Mouse (Mus musculus): ENCODE results near the gene Tulp2. TPM values are rescaled to one million over a fixed set of nuclear protein-coding genes. Genes with fewer than 3 reads are reported as not detected.
A peak's percentile ranks its signal among the peaks of the same experiment; 100 is the strongest.
"Not testable (repeated sequence)": the region's sequence is repeated elsewhere in the genome, so short reads cannot be mapped to it uniquely, and the experiment has no call there.

Tulp2 gene
- polyA plus RNA-seq, 1 experiment from 2014 or later: 0.22 TPM

DNA sequence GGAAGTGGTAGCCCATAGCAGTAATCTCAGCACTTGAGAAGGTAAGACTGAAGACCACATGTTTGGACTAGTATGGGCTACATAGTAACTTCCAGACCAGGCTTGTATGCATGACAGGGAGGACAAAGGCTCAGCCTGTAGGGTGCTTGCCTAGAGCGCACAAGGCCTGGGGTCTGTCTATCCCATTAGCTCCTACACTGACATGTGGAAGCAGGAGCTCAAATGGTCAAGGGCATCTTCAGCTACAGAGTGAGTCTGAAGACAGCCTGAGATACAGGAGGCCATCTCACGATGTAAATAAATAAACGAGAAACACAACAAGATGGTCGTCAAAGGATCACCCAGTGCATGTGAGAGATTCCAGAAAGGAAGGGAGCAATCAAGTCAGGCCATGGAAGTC is 19.4 kb upstream of the Tulp2 start:
- 89% methylated on average over 4 of the region's 4 CpGs for WGBS

DNA sequence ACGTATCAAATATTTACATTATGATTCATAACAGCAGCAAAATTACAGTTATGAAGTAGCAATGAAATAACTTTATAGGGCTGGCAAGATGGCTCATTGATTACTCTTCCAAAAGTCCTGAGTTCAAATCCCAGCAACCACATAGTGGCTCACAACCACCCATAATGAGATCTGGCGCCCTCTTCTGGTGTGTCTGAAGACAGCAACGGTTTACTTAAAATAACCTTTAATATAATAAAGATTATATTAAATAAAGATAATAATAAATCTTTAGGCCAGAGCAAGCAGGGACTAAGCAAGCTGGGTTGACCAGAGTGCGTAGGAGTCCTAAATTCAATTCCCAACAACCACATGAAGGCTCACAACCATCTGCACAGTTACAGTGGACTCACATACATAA is 18.8 kb upstream of the Tulp2 start:
- ATAC-seq; H3K4me2 ChIP-seq; H3K27me3 ChIP-seq; H3K9me3 ChIP-seq (replicated peaks); H3K9ac ChIP-seq; H3K27ac ChIP-seq; H3K4me3 ChIP-seq: not testable (repeated sequence)
- 76% methylated on average over 4 of the region's 4 CpGs for WGBS
- Histone ChIP-seq H3K4me1 (peaks cover 40% of the 10 kb centered on the region), H3K36me3 (ENCODE audit: poor library complexity, severe bottlenecking) (peaks cover 53% of the 10 kb centered on the region)

More for the DNA sequence above, 19.4 kb upstream of the Tulp2 start:
- Histone ChIP-seq H3K9me3 (replicated peaks) (no peaks in the 10 kb centered on the region), H3K4me1 (peaks cover 44% of the 10 kb centered on the region), H3K27me3 (no peaks in the 10 kb centered on the region), H3K9ac (no peak overlapping the region), H3K27ac (no peak overlapping the region), H3K4me2 (no peak overlapping the region), H3K4me3 (no peak overlapping the region), H3K36me3 (ENCODE audit: poor library complexity, severe bottlenecking) (peaks cover 58% of the 10 kb centered on the region)
- ATAC-seq: no peak

DNA sequence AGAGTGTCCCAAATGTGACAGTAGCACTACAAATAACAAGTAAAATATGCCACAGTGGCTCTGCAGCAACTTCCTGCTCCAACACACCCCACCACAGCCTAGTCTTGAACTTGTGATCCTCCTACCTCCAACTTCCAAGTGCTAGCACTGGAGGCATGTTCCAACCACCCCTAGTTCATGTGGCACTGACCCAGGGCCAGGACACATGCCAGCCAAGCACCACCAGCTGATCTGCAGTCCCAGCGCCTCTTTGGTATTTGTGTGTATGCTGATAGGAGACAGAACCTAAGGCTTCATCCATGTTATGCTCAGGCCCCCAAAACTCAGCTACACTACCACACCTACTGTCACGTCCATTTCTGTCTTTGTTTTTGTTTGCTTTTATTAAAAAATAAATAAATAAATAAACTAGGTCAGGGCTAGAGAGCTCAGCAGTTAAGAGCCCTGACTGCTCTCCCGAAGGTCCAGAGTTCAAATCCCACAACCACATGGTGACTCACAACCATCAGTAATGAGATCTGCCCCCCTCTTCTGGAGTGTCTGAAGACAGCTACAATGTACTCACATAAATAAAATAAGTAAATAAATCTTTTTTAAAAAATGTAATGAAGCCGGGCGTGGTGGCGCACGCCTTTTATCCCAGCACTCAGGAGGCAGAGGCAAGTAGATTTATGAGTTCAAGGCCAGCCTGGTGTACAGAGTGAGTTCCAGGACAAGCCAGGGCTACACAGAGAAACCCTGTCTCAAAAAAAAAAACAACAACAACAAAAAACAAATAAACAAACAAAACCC is 17.5 kb upstream of the Tulp2 start:
- Histone ChIP-seq H3K9ac (no peak overlapping the region), H3K4me1 (peaks cover 33% of the 10 kb centered on the region), H3K36me3 (ENCODE audit: poor library complexity, severe bottlenecking) (peaks cover 44% of the 10 kb centered on the region), H3K4me2 (no peak overlapping the region), H3K27ac (no peak overlapping the region), H3K27me3 (no peaks in the 10 kb centered on the region), H3K9me3 (replicated peaks) (no peaks in the 10 kb centered on the region), H3K4me3 (no peak overlapping the region)
- WGBS: 98% methylated on average over 7 of the region's 7 CpGs
- no peak for ATAC-seq

DNA sequence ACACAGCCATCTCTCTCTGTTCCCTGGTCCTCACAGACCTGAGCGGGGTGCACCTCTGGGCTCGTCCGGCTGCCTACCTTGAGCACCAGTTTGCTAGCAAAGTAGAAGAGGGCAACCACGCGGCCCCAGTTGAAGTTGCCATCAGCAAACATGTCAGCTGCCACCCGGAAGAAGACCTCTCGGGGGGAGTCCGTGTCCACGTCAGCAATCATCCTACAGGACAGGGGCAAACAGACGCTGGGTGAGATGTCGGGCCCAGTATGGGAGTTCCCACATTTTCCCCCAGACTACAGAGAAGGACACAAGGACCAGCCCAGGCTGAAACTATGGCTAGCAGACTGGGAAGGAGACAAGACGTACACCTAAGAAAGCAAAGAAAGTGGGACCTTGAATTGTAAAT is 16.6 kb upstream of the Tulp2 start:
- 94% methylated on average over 12 of the region's 12 CpGs for WGBS
- H3K4me2 ChIP-seq: peak overlapping the region; percentile 95

DNA sequence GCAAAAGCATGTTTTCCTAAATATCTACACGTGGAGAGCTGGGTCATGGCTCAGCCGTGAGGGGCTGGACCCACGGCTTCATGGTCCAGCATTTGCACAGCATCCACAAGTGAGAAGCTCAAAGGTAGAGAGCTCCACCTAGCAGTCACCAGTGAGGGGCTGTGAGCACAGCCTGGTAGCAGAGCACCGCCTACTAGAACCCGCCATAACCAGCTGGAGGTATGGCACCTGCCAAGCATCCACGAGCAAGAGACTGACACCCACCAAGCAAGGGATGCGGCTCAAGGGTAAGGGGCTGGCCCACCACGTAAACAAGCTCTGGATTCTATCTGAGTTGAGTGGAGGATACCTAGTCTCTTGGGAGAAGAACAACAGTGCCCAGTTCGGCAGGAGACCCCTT is 16.1 kb upstream of the Tulp2 start:
- ATAC-seq: no peak
- Histone ChIP-seq H3K4me3 (peak overlapping the region; percentile 92), H3K4me2 (peak overlapping the region; percentile 95), H3K4me1 (peaks cover 27% of the 10 kb centered on the region), H3K9ac (peak overlapping the region; percentile 95), H3K36me3 (ENCODE audit: poor library complexity, severe bottlenecking) (peaks cover 44% of the 10 kb centered on the region), H3K27ac (no peak overlapping the region), H3K9me3 (replicated peaks) (no peaks in the 10 kb centered on the region), H3K27me3 (no peaks in the 10 kb centered on the region)
- WGBS: 79% methylated on average over 9 of the region's 9 CpGs

More for the DNA sequence above, 16.6 kb upstream of the Tulp2 start:
- H3K9me3 ChIP-seq (replicated peaks): no peaks in the 10 kb centered on the region
- peaks cover 44% of the 10 kb centered on the region for H3K36me3 ChIP-seq (ENCODE audit: poor library complexity, severe bottlenecking)
- H3K4me1 ChIP-seq: peaks cover 31% of the 10 kb centered on the region
- H3K27me3 ChIP-seq: no peaks in the 10 kb centered on the region
- ATAC-seq: no peak
- H3K4me3 ChIP-seq: peak overlapping the region; percentile 92
- H3K27ac ChIP-seq: no peak overlapping the region
- 0 out of 2 replicates have a peak overlapping the region, but pooled peaks have one; percentile 95 for H3K9ac ChIP-seq

DNA sequence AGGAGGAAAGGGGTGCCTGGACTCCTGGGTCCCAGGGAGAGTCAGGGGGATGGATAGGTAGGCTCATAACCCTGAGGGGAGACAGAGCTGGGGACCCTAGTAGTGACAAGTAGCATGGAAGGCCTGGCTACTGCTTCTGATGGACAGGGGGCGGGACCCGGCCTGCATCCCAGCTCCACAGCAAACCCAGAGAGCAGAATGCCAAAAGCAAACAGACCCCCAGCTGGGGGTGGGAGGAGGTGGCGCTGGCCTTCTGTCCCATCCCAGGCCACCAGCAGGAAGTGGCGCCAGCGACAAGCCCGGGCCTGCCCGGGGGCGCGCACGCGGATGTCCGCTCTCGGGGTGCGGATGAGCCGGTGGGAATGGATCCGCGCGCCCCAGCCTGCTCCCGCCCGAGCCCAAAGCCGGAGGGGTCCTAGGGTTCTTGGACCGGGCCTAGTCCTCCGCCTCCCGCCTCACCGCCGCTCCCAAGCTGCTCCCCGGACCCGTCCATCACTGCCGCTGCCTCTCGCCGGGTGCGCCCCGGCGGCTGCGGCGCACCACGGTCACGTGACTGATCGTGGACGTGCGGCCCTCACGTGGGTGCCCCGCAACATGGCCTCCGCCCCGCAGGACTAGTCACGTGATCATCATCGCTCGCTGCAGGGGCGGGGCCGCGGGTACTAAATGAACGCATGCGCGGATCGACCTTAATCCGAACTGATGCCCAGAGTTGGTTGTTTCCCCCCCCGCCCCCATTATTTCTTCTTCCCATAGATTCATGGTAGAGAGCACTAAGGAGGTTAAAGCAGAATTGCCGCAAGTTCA is 15.2 kb upstream of the Tulp2 start, which contains the start of gene Bax:
Gene Bax (minus strand): TSS at position 616 of the 807 bp plus-strand sequence.
- H3K27me3 ChIP-seq: no peaks in the 10 kb centered on the region
- peak within 1 kb of the TSS; percentile 95 for H3K9ac ChIP-seq
- H3K27ac ChIP-seq: peak within 1 kb of the TSS; percentile 69
- peak within 1 kb of the TSS; percentile 95 for H3K4me2 ChIP-seq
- WGBS: under 1% methylated on average over 47 of the region's 58 CpGs
- peak within 1 kb of the TSS; percentile 92 for H3K4me3 ChIP-seq
- peaks cover 21% of the 10 kb centered on the region for H3K4me1 ChIP-seq
- ATAC-seq: peak; percentile 77
- H3K36me3 ChIP-seq (ENCODE audit: poor library complexity, severe bottlenecking): peaks cover 42% of the 10 kb centered on the region
- H3K9me3 ChIP-seq (replicated peaks): no peaks in the 10 kb centered on the region

DNA sequence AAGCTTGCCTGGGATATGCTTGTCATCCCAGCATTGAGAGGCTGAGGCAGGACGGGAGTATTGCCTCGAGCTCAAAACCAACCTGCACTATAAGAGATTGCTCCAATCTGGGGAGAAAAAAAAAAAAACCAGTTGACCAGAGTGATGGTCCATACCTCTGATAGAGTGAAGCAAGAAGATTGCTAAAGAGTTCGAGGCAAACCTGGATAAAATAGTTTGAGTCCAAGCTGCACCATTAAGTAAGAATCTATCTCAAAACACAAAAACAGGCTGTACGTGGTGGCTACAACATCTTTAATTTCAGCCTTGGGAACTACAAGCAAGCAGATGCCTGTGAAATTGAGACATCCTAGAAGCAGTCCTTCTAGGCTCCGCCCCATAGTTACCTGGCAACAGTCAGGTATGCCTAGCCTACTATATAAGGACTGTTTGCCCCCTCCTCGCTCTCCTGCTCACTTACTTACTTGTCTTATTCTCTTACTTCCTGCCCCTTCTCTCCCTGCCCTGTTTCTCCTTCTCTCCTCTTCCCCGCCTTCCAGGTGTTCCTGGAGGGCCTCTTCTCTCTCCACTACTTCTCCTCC is 14.5 kb upstream of the Tulp2 start:
- no peak; the same call in none of the 2 replicates for ATAC-seq
- Histone ChIP-seq H3K9ac (peak overlapping the region; percentile 95; the same call in 1 of the 2 replicates), H3K27me3 (no peaks in the 10 kb centered on the region), H3K36me3 (ENCODE audit: poor library complexity, severe bottlenecking) (peaks cover 35% of the 10 kb centered on the region), H3K27ac (no peak overlapping the region), H3K4me2 (peak overlapping the region; percentile 95), H3K9me3 (replicated peaks) (no peaks in the 10 kb centered on the region), H3K4me1 (peaks cover 21% of the 10 kb centered on the region), H3K4me3 (peak overlapping the region; percentile 92)
- WGBS: 36% methylated on average over 7 of the region's 7 CpGs

DNA sequence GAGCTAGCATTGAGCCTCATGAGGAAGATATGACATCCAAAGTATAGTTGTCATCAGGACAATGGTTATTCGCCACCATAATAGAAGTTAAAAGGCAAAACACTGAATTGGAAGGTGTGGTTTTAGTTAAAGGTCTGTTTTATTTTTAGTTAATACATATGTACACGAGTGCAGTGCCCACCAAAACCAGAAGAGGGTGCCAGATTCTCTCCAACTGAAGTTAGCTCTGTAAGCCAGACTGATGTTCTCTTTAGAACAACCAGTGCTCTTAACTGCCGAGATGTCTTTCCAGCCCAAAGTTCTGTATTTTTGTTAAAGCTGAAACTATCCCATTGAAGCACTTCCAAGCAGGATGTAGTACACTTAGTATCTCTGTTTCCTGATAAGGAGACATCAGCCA is 10.8 kb upstream of the Tulp2 start:
- Histone ChIP-seq H3K4me2 (no peak overlapping the region), H3K4me3 (no peak overlapping the region), H3K36me3 (ENCODE audit: poor library complexity, severe bottlenecking) (no peaks in the 10 kb centered on the region), H3K27me3 (no peaks in the 10 kb centered on the region), H3K27ac (no peak overlapping the region), H3K9me3 (replicated peaks) (no peaks in the 10 kb centered on the region), H3K4me1 (peaks cover 8% of the 10 kb centered on the region), H3K9ac (no peak overlapping the region)
- 8% methylated on average over 3 of the region's 3 CpGs for WGBS
- ATAC-seq: no peak

DNA sequence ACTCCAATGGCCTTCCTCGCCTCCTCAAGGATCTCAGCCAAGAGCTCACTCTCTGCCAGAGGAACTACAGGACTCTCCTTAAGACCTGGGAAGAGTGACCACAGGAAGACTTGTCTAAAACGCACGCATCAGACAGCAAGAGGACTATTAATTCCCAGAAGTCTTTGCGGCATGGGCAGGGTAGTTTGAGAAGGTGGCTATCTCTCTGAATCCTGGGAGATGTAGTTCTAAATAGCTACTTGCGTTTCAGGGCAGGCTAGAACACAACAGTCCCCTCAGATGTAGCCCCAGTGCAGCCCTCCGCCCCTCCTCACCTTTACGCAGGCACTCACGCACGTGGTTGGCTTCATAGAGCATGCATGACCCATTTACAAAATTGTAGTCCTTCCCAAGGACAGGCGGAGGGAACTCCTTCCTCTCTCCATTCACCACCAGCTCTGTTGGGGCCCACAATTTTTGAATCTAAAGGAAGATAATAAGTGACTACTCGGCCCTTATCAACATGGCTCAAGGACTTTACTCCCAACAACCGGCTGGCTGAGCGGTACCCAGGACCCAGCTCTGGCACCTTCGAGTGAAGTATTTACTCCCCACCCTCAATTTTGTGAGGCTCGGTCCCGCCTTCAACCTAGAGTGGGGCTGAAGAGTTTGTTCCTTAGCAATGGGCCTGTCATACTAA is 6.2 kb upstream of the Tulp2 start:
- Histone ChIP-seq H3K36me3 (ENCODE audit: poor library complexity, severe bottlenecking) (no peaks in the 10 kb centered on the region), H3K27me3 (no peaks in the 10 kb centered on the region), H3K27ac (no peak overlapping the region), H3K4me1 (no peaks in the 10 kb centered on the region), H3K9me3 (replicated peaks) (no peaks in the 10 kb centered on the region), H3K4me2 (peak overlapping the region; percentile 31; the same call in 1 of the 2 replicates), H3K9ac (0 out of 2 replicates have a peak overlapping the region, but pooled peaks have one; percentile 40), H3K4me3 (no peak overlapping the region)
- no peak for ATAC-seq
- WGBS: 77% methylated on average over 16 of the region's 16 CpGs

DNA sequence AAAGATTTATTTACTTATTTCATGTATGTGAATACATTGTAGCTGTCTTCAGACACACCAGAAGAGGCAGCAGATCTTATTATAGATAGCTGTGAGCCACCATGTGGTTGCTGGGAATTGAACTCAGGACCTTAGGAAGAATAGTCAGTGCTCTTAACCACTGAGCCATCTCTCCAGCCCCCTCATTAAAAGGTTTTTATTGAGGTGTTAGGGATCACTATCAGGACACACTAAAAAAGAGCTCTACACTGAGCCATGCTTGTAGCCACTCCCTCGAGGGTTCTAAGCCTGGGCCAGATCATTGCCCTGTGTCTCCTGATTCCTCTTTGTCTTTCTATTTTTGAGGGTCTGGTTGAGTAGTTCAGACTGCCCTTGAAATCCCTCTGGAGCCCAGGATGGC is 5.2 kb upstream of the Tulp2 start:
- Histone ChIP-seq H3K36me3 (ENCODE audit: poor library complexity, severe bottlenecking) (no peaks in the 10 kb centered on the region), H3K27me3 (no peaks in the 10 kb centered on the region), H3K4me3 (no peak overlapping the region), H3K9me3 (replicated peaks) (no peaks in the 10 kb centered on the region), H3K27ac (no peak overlapping the region), H3K4me2 (no peak overlapping the region), H3K9ac (no peak overlapping the region), H3K4me1 (no peaks in the 10 kb centered on the region)
- ATAC-seq: no peak
- WGBS: 54% methylated on average over 1 of the region's 1 CpGs

DNA sequence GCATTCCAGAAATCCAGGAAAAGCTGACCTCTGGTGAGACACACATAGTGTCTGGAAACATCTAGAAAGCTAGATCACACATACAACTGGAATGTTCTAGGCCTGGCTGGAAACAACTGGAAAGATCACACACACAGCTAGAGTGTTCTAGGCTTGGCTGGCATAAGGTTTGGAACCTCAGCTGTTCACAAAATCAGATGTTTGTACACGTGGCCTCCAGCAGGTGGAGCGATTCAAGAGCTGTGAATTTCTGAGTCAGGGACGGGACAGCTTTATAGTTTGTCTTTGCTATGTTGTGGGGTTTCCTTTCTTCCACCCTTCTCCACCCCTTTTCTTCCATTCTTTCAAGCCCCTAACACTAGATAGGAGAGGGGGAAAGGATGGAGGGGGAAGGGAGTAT is 4.7 kb upstream of the Tulp2 start:
- no peak for ATAC-seq
- Histone ChIP-seq H3K4me2 (no peak overlapping the region), H3K27ac (no peak overlapping the region; the same call in 1 of the 2 replicates), H3K4me3 (no peak overlapping the region), H3K4me1 (no peaks in the 10 kb centered on the region), H3K9me3 (replicated peaks) (no peaks in the 10 kb centered on the region), H3K9ac (no peak overlapping the region), H3K36me3 (ENCODE audit: poor library complexity, severe bottlenecking) (no peaks in the 10 kb centered on the region), H3K27me3 (no peaks in the 10 kb centered on the region)
- WGBS: 11% methylated on average over 3 of the region's 3 CpGs

Data from forebrain, embryonic 13.5 days (tissue).